ENCODE assay signal across 14 mouse cellular contexts in the genomic region with DNA sequence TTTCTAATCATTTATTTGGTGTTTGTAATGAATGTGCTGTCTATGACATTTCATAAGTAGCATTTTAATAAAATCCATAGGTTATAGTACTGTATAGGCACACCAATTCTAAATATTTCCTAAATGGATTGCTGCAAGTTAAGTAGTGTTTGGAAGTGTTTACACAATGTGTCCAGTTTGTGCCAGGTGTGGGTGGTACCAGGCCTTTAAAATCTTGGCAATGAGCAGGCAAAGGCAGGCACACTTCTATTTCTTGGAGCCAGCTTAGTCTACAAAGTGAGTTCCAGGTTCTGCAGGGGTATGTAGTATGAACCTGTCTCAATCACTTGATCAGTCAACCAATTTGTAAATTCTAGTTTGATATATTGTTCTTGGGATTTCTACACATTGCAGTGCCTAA.
"Had no signal": no experiment of that assay in that cellular context is flagged by ENCODE, and none has a peak within 500 bp of the region (broad histone marks: within the 10 kb centered on the region; RNA-seq: fewer than 3 reads in every experiment).

No protein-coding gene starts in this region.

- H3K4me3 ChIP-seq: layer of hippocampus, adult 2 months; limb, embryonic 12.5 days; liver, embryonic 15.5 days; lung, embryonic 15.5 days; midbrain, embryonic 10.5 days; myocyte; neural tube, embryonic 15.5 days had no signal

- DNase-seq: kidney, adult 9 months; kidney, postnatal 10 days; kidney, postnatal 4 days; midbrain, embryonic 14.5 days; right cerebral cortex, adult 18-20 months; right cerebral cortex, postnatal 25 days; thymus, postnatal 36 days had no signal

- H3K27ac ChIP-seq: layer of hippocampus, adult 2 months; limb, embryonic 12.5 days; liver, embryonic 15.5 days; lung, embryonic 15.5 days; midbrain, embryonic 10.5 days; neural tube, embryonic 15.5 days had no signal

- H3K4me1 ChIP-seq: liver, embryonic 15.5 days; lung, embryonic 15.5 days; midbrain, embryonic 10.5 days had no signal
